Mouse (Mus musculus) CD4-positive, CD25-positive, alpha-beta regulatory T cell, adult 9 weeks (primary cell): ENCODE results near the gene Tmem205. TPM values are rescaled to one million over a fixed set of nuclear protein-coding genes. Genes with fewer than 3 reads are reported as not detected.

ENCODE experiments used
- polyA plus RNA-seq: library from polyadenylated mRNA; unstranded; fragments of 100-300 nt; shearing (Covaris generic); gene quantifications from one replicate; pipeline ENCODE4 v1.2.1, GENCODE M21; 2017

The Tmem205 gene
- 4.0 TPM for polyA plus RNA-seq

DNA sequence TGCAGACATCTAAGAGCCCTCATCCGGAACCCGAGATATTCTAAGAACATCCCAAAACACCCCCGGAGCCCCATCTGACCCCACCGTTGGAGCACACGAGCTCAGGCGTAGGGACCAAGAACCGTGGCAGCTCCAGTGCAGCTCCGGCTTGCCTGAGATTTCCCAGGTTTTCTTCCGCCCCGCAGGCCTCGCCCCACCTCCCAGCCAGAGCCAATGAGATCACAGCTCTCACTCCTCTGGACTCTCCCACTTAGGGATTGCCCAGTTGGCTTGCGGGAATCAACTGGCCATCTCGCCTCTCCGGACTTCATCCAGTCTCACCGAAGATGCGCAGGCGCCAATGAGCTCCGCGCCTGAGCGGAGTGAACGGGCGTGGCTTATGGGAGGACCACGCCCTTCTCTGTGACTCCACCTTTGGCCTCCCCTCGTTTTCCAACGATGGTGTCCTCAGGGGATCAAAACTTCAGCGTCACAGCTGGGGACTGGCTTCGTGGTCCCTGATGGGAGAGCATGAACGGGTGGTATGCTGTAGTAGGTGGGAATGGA is at the start of gene Tmem205, which contains the start of gene Ccdc159:
Gene Tmem205 (minus strand): TSS at position 349 of the 546 bp plus-strand sequence.
Gene Ccdc159 (plus strand): TSS at position 264 of the 546 bp plus-strand sequence.

DNA sequence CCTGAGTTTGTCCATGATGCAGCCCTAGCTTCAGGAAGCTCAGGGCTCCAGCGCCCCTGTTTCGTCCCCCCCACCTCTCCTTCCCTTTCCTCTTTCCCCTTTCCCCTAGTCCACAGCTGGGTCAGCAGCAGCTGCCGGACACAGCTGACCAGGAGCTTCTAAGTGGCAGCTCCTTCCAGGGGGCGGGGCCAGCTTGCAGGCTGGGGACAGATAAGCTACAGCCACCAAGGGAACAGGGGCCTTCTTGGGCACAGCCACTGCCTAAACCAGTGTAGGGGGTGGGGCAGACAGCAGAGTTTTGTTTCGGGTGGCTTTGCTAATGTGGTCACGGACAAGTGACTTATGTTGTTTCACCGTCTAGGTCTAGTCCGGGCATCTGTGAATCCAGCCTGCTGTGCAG is 36.1 kb upstream of the Tmem205 start, which contains the start of gene Epor:
Gene Epor (minus strand): TSS at position 90 of the 400 bp plus-strand sequence.

DNA sequence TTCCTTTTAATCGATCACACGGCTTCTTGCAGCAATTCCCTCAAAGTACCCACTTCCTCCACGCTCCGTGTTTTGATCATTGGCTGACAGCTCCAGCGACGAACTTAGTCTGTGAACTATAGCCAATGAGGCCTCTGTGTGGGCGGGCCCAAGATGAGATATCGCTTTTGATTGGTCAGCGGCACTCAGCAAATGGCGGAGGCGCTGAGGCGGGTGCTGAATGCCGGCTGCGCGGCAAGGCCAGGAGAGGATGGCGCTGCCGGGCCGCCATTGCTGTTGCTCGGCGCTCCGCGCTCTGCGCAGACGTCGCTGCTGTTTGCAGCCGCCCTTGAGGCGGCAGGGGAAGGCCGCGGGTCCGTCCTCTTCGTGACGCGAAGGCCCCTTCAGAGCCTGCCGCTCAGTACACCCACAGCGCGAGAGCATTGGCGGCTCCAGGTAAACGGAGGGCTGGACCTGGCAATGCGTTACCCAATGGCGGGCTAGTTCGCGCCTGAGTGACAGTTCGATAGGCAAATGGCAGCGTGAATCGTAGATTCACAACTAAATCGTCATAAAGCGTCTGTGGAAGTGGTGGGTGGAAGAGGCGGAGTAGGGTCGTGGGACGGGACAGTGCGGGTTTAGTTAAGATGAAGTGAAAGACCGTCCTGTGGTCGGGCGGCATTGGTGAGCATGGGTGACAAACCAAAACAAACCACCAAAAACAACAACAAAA is 28.4 kb upstream of the Tmem205 start, which contains the start of gene Swsap1:
Gene Swsap1 (plus strand): TSS at position 186 of the 712 bp plus-strand sequence.

DNA sequence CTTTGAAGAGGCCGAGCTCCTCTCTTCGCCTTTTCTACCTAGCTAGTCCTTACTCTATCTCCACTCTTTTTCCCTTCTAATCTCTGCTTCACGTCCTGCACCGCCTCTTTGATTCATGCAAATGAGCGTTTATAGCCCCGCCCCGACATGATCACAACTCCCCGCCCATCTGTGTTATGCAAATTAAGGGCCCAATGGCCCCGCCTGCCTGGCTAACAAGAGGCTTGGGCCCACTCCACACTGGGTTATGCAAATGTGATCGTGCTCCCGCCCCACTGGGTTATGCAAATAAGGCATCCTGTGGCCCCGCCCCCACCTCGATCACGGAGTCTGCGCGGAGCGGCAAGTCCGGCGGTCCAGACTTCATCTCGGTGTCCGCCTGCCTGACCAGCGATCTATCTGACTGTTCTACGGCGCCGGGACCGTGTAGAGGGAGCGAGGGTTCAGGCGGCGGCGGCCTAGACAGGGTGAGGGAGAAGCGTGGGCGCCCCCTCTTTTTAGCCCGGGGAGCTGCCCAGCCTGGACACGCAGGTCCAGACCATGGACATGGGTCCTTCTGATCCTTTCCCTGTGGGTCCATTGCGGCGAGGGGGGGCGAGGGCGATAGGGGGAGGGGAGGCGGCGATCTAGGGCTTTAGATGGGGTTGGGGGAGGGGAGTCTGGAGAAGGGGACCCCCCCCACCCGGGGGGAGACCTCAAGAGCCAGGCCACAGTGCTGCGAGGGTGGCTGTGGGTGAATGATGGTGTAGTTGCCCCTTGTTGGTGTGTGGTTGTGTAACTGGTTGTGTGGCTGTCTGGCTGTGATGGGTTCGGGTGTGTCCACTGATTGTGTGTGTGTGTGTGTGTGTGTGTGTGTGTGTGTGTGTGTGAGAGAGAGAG is 9.6 kb upstream of the Tmem205 start, which contains the start of gene Plppr2:
Gene Plppr2 (plus strand): TSS at position 342 of the 879 bp plus-strand sequence.

DNA sequence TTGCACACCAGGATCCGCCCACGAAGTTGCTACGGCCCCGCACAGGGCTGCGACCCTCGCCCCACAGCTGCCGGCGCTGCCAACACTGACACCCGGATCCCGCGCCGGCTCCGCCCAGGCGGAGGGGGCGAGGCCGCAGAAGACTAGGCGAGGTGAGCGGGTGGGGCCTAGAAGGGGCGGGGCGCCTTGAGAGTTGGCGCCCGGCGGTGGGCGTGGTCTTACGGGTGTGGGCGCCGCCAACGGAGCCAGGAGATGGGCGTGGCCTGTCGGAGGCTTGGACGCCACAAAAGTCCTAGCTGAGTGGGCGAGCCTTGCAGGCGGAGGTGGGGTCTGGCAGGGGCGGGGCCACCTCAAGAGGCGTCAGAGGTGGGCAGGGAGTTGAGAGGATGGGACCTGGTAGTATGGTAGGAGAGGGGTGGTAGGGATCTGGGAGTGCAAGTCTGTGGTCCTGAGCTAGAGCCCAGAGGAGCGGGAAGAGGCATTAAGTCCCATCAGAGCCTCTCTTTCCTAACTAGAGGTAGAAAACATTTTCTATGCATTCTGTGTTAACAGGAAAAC is 9.2 kb downstream of the Tmem205 start, which contains the start of gene Rab3d:
Gene Rab3d (minus strand): TSS at position 158 of the 558 bp plus-strand sequence.

Other genes starting within 250 kb of the Tmem205 start
- 43.4 TPM for gene Ldlr, start 204.1 kb downstream of the Tmem205 start, polyA plus RNA-seq
- 5.5 TPM for gene Spc24, start 167.3 kb downstream of the Tmem205 start, polyA plus RNA-seq
- gene Kank2, start 128.8 kb downstream of the Tmem205 start, polyA plus RNA-seq: not detected
- gene Angptl8, start 92.0 kb downstream of the Tmem205 start, polyA plus RNA-seq: not detected
- gene Dock6, start 74.9 kb downstream of the Tmem205 start, polyA plus RNA-seq: 3.3 TPM
- 13.6 TPM for gene Rab3d, start 9.4 kb downstream of the Tmem205 start, polyA plus RNA-seq
- 0.25 TPM for gene Ccdc159, start 85 bp downstream of the Tmem205 start, polyA plus RNA-seq
- 1.1 TPM for gene Plppr2, start 9.5 kb upstream of the Tmem205 start, polyA plus RNA-seq
- 6.5 TPM for gene Swsap1, start 28.2 kb upstream of the Tmem205 start, polyA plus RNA-seq
- 0.51 TPM for gene Epor, start 36.0 kb upstream of the Tmem205 start, polyA plus RNA-seq
- gene Rgl3, start 61.9 kb upstream of the Tmem205 start, polyA plus RNA-seq: not detected
- gene Ccdc151, start 75.1 kb upstream of the Tmem205 start, polyA plus RNA-seq: not detected
- 101 TPM for gene Prkcsh, start 75.2 kb upstream of the Tmem205 start, polyA plus RNA-seq
- not detected for gene Elavl3, start 124.5 kb upstream of the Tmem205 start, polyA plus RNA-seq
- not detected for gene Gm49318, start 143.7 kb upstream of the Tmem205 start, polyA plus RNA-seq
- gene Zfp653, start 143.8 kb upstream of the Tmem205 start, polyA plus RNA-seq: 5.5 TPM
- 58.0 TPM for gene Ecsit, start 157.9 kb upstream of the Tmem205 start, polyA plus RNA-seq
- gene Cnn1, start 171.7 kb upstream of the Tmem205 start, polyA plus RNA-seq: not detected
- gene Elof1, start 189.6 kb upstream of the Tmem205 start, polyA plus RNA-seq: 103 TPM
- gene Acp5, start 208.2 kb upstream of the Tmem205 start, polyA plus RNA-seq: 342 TPM
- 54.8 TPM for gene Pigyl, start 229.3 kb upstream of the Tmem205 start, polyA plus RNA-seq